Mouse (Mus musculus): ENCODE results near the gene Atp13a3. TPM values are rescaled to one million over a fixed set of nuclear protein-coding genes. Genes with fewer than 3 reads are reported as not detected.
A peak's percentile ranks its signal among the peaks of the same experiment; 100 is the strongest.

Atp13a3 gene
- polyA plus RNA-seq, 1 experiment, result 29.5 TPM

GRCm38 (mm10) chr16:30275558-30276340, 130.0 kb downstream of the Atp13a3 start:
- H3K27ac ChIP-seq (ENCODE audit: insufficient read depth, low read length), result no peak overlapping the region
- no peak overlapping the region for H3K4me3 ChIP-seq (ENCODE audit: insufficient read depth, low read length)
- H3K4me1 ChIP-seq (ENCODE audit: control insufficient read depth, insufficient read depth, low read length), result peaks cover 6% of the 10 kb centered on the region
- no peak for TF ChIP-seq POLR2A (IDR thresholded peaks at IDR 0.05; ENCODE audit: extremely low read depth, insufficient read depth, low read length)
- TF ChIP-seq CTCF (IDR thresholded peaks at IDR 0.05; ENCODE audit: extremely low read depth, insufficient read depth, low read length), result no peak

DNA sequence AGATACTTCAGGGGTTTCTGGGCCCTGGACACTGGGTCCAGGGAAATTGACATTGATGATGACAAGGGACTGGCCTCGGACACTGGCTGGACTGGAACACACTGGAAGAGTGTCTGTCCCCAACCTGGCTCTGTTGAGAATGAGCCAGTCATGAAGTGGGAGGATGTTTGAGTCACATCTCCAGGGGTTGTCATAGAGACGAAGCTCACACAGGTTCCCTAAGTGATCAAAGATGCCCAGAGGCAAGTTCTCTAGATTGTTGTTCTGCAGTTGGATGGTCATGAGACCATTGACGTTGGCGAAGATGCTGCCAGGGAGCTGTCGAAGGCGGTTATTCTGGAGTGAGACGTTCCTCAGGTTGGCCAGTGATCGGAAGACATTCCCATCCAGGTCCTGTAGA, 132.7 kb downstream of the Atp13a3 start:
- Histone ChIP-seq H3K4me1 (ENCODE audit: control insufficient read depth, insufficient read depth, low read length) (peaks cover 6% of the 10 kb centered on the region), H3K4me3 (ENCODE audit: insufficient read depth, low read length) (no peak overlapping the region), H3K27ac (ENCODE audit: insufficient read depth, low read length) (no peak overlapping the region)
- no peak for TF ChIP-seq POLR2A (IDR thresholded peaks at IDR 0.05; ENCODE audit: extremely low read depth, insufficient read depth, low read length)
- TF ChIP-seq CTCF (IDR thresholded peaks at IDR 0.05; ENCODE audit: extremely low read depth, insufficient read depth, low read length), result no peak

- H3K27ac ChIP-seq (ENCODE audit: insufficient read depth, low read length), result no peak overlapping the region
- TF ChIP-seq CTCF (IDR thresholded peaks at IDR 0.05; ENCODE audit: extremely low read depth, insufficient read depth, low read length), result no peak
- no peak for TF ChIP-seq POLR2A (IDR thresholded peaks at IDR 0.05; ENCODE audit: extremely low read depth, insufficient read depth, low read length)
- H3K4me3 ChIP-seq (ENCODE audit: insufficient read depth, low read length), result no peak overlapping the region
- peaks cover 6% of the 10 kb centered on the region for H3K4me1 ChIP-seq (ENCODE audit: control insufficient read depth, insufficient read depth, low read length)
These were observed 133.7 kb downstream of the Atp13a3 start for GRCm38 (mm10) chr16:30271941-30272595.

DNA sequence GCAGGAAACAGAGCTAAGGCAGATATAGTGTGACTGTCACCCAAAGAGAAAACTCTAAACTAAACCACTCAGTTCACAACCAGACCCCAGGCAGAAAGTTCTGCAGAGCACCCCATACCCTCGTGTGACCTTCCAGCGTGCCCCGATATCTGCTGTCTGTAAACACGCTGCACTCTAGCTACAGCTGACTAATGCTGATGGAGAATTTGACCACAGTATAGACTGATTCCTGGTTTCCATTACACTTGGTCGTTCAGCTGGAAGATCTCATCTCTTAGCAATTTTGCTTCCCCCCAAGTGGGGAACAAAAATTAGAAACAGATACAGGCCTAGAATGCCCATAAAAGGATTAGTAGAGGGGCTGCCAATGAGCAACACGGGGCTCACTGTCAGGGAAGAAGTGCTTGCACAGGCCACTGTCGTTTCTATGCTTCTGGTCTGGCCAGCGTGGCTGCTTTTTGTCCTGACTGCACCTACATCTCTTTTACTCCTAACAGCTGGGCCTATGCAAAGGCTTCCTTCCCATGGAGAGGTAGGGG, 134.5 kb downstream of the Atp13a3 start:
- Histone ChIP-seq H3K4me3 (ENCODE audit: insufficient read depth, low read length) (no peak overlapping the region), H3K27ac (ENCODE audit: insufficient read depth, low read length) (no peak overlapping the region), H3K4me1 (ENCODE audit: control insufficient read depth, insufficient read depth, low read length) (peaks cover 6% of the 10 kb centered on the region)
- TF ChIP-seq POLR2A (IDR thresholded peaks at IDR 0.05; ENCODE audit: extremely low read depth, insufficient read depth, low read length) (no peak), CTCF (IDR thresholded peaks at IDR 0.05; ENCODE audit: extremely low read depth, insufficient read depth, low read length) (no peak)

DNA sequence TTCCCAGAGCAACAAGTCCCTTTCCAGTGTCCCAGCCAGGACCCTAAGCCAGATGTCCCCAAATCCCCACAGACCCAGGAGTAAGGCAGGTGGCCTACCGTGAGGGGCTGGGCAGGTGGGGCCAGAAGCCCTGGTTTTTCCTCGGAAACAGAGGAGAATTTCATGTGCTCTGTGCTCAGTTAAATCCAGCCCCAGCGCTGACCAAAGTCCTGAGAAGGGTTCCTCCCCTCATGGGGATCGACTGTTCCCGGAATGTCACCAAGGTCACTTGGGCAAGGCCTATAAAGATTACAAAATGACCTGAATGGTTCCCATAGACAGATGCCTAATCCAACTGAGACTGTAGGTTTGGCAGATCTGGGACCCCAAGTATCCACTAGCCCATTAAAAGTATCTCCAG, 138.4 kb downstream of the Atp13a3 start, which contains the start of gene Cpn2:
Cpn2 (minus strand) TSS at position 141 of the 400 bp plus-strand sequence.
- no peak for TF ChIP-seq CTCF (IDR thresholded peaks at IDR 0.05; ENCODE audit: extremely low read depth, insufficient read depth, low read length)
- no peak for TF ChIP-seq POLR2A (IDR thresholded peaks at IDR 0.05; ENCODE audit: extremely low read depth, insufficient read depth, low read length)
- H3K4me3 ChIP-seq (ENCODE audit: insufficient read depth, low read length), result no peak within 1 kb of the TSS
- no peaks in the 10 kb centered on the region; the same call in 1 of the 2 replicates for H3K4me1 ChIP-seq (ENCODE audit: control insufficient read depth, insufficient read depth, low read length)
- no peak within 1 kb of the TSS for H3K27ac ChIP-seq (ENCODE audit: insufficient read depth, low read length)

- H3K4me1 ChIP-seq (ENCODE audit: control insufficient read depth, insufficient read depth, low read length), result no peaks in the 10 kb centered on the region
- TF ChIP-seq POLR2A (IDR thresholded peaks at IDR 0.05; ENCODE audit: extremely low read depth, insufficient read depth, low read length), result no peak
- TF ChIP-seq CTCF (IDR thresholded peaks at IDR 0.05; ENCODE audit: extremely low read depth, insufficient read depth, low read length), result no peak
- H3K27ac ChIP-seq (ENCODE audit: insufficient read depth, low read length), result no peak overlapping the region
- no peak overlapping the region for H3K4me3 ChIP-seq (ENCODE audit: insufficient read depth, low read length)
These were observed 139.2 kb downstream of the Atp13a3 start for GRCm38 (mm10) chr16:30266561-30266960.

DNA sequence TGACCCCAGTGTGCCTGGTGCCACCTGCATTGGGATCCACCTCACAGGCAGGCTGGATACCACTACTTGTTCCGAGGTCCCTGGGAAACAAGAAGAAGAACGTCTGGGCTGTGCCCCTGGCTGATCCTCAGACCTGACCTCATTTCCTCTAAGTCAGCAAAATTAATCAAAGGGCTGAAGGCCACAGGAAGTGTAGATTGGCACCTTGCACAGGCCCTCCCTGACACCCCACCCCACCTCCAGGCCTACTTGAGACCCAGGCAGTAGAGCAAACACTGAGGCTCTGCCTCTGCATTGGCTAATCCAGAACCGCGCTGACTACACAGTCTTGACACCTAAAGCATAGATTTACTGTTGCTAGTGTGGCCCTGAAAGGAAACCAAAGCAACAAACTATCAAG, 140.2 kb downstream of the Atp13a3 start:
- Histone ChIP-seq H3K4me3 (ENCODE audit: insufficient read depth, low read length) (no peak overlapping the region), H3K27ac (ENCODE audit: insufficient read depth, low read length) (no peak overlapping the region), H3K4me1 (ENCODE audit: control insufficient read depth, insufficient read depth, low read length) (no peaks in the 10 kb centered on the region)
- no peak for TF ChIP-seq POLR2A (IDR thresholded peaks at IDR 0.05; ENCODE audit: extremely low read depth, insufficient read depth, low read length)
- TF ChIP-seq CTCF (IDR thresholded peaks at IDR 0.05; ENCODE audit: extremely low read depth, insufficient read depth, low read length), result no peak

GRCm38 (mm10) chr16:30263156-30263555, 142.6 kb downstream of the Atp13a3 start:
- TF ChIP-seq CTCF (IDR thresholded peaks at IDR 0.05; ENCODE audit: extremely low read depth, insufficient read depth, low read length), result no peak
- no peak for TF ChIP-seq POLR2A (IDR thresholded peaks at IDR 0.05; ENCODE audit: extremely low read depth, insufficient read depth, low read length)
- Histone ChIP-seq H3K4me1 (ENCODE audit: control insufficient read depth, insufficient read depth, low read length) (no peaks in the 10 kb centered on the region), H3K4me3 (ENCODE audit: insufficient read depth, low read length) (no peak overlapping the region), H3K27ac (ENCODE audit: insufficient read depth, low read length) (no peak overlapping the region)

GRCm38 (mm10) chr16:30262664-30263063, 143.1 kb downstream of the Atp13a3 start:
- TF ChIP-seq CTCF (IDR thresholded peaks at IDR 0.05; ENCODE audit: extremely low read depth, insufficient read depth, low read length) (peak; percentile 81), POLR2A (IDR thresholded peaks at IDR 0.05; ENCODE audit: extremely low read depth, insufficient read depth, low read length) (no peak)
- Histone ChIP-seq H3K4me1 (ENCODE audit: control insufficient read depth, insufficient read depth, low read length) (no peaks in the 10 kb centered on the region), H3K4me3 (ENCODE audit: insufficient read depth, low read length) (no peak overlapping the region), H3K27ac (ENCODE audit: insufficient read depth, low read length) (no peak overlapping the region)

Other genes starting within 250 kb of the Atp13a3 start
- gene Cpn2, start 138.5 kb downstream of the Atp13a3 start, polyA plus RNA-seq (2012; rRNA removed), result not detected in 2 replicates
- gene Lrrc15, start 122.7 kb downstream of the Atp13a3 start, polyA plus RNA-seq (2012; rRNA removed), result not detected in 2 replicates
- 0.84 and 1.2 TPM in 2 replicates for gene Gp5, start 95.2 kb downstream of the Atp13a3 start, polyA plus RNA-seq (2012; rRNA removed)
- gene Tmem44, start 144.9 kb upstream of the Atp13a3 start, polyA plus RNA-seq (2012; rRNA removed), result 92.0 and 101 TPM in 2 replicates
- gene Lsg1, start 181.6 kb upstream of the Atp13a3 start, polyA plus RNA-seq (2012; rRNA removed), result 15.5 and 17.6 TPM in 2 replicates
- 14.8 and 15.6 TPM in 2 replicates for gene Fam43a, start 193.7 kb upstream of the Atp13a3 start, polyA plus RNA-seq (2012; rRNA removed)